Mouse (Mus musculus) hindbrain, embryonic 11.5 days (tissue): ENCODE data around the gene Fbxo8. TPM values are rescaled to one million over a fixed set of nuclear protein-coding genes. Genes with fewer than 3 reads are reported as not detected.

Experiments
- ATAC-seq: fragments of 200-750 bp; cut with Nextera tagmentation; 2 replicates; pipeline ENCODE4 v1.8.0; 2017; ENCODE audit warnings: mild to moderate bottlenecking, moderate TSS enrichment, moderate library complexity; ENCODE audit not compliant: low FRiP score
- DNase-seq: peaks from one replicate; pipeline ENCODE4 v3.0.0-alpha.2; 2015; ENCODE audit warnings: low spot score
- H3K27ac ChIP-seq: fragments of 300-500 bp; sonication (generic); 2 replicates; pipeline ENCODE4 v1.5.1; 2014; ENCODE audit warnings: mild to moderate bottlenecking, low read depth, low read length
- H3K27me3 ChIP-seq: fragments of 300-500 bp; sonication (generic); 2 replicates; pipeline ENCODE4 v1.6.1; 2014; ENCODE audit warnings: mild to moderate bottlenecking, low read length, moderate library complexity, mixed read lengths; ENCODE audit not compliant: control insufficient read depth, insufficient read depth
- H3K36me3 ChIP-seq: fragments of 300-500 bp; sonication (generic); 2 replicates; pipeline ENCODE4 v1.6.1; 2014; ENCODE audit warnings: mild to moderate bottlenecking, low read length, moderate library complexity, mixed read lengths; ENCODE audit not compliant: control insufficient read depth, insufficient read depth
- H3K4me1 ChIP-seq: fragments of 300-500 bp; sonication (generic); replicated peaks from 2 replicates; pipeline ENCODE4 v1.6.1; 2014; ENCODE audit warnings: low read length, mixed read lengths; ENCODE audit not compliant: control insufficient read depth, insufficient read depth
- H3K4me2 ChIP-seq: fragments of 300-500 bp; sonication (generic); replicated peaks from 2 replicates; pipeline ENCODE4 v1.6.1; 2014; ENCODE audit warnings: mild to moderate bottlenecking, low read depth, low read length
- H3K4me3 ChIP-seq: fragments of 300-500 bp; sonication (generic); 2 replicates; pipeline ENCODE4 v1.5.1; 2014; ENCODE audit warnings: low read depth, low read length
- H3K9ac ChIP-seq: fragments of 300-500 bp; sonication (generic); 2 replicates; pipeline ENCODE4 v1.6.1; 2014; ENCODE audit warnings: low read depth, low read length
- H3K9me3 ChIP-seq: fragments of 300-500 bp; sonication (generic); 2 replicates; pipeline ENCODE4 v1.6.1; 2016; ENCODE audit warnings: low read length; ENCODE audit not compliant: control insufficient read depth
- WGBS: fragments of 180-500 bp; shearing (Covaris S2); extraction: QIAGEN DNeasy Blood & Tissue Kit; methylation state at CpG from one replicate; pipeline ENCODE4 v1.1.7; 2014; 5-methylcytosine and 5-hydroxymethylcytosine counted together
- polyA plus RNA-seq: library from polyadenylated mRNA; unstranded; fragments of >200 nt; fragmentation: Nextera tagmentation; extraction: Ambion mirVana; gene quantifications from 2 replicates; pipeline ENCODE4 v1.2.1, GENCODE M21; 2014

Gene Fbxo8
- polyA plus RNA-seq = 40.1 and 44.4 TPM in 2 replicates

DNA sequence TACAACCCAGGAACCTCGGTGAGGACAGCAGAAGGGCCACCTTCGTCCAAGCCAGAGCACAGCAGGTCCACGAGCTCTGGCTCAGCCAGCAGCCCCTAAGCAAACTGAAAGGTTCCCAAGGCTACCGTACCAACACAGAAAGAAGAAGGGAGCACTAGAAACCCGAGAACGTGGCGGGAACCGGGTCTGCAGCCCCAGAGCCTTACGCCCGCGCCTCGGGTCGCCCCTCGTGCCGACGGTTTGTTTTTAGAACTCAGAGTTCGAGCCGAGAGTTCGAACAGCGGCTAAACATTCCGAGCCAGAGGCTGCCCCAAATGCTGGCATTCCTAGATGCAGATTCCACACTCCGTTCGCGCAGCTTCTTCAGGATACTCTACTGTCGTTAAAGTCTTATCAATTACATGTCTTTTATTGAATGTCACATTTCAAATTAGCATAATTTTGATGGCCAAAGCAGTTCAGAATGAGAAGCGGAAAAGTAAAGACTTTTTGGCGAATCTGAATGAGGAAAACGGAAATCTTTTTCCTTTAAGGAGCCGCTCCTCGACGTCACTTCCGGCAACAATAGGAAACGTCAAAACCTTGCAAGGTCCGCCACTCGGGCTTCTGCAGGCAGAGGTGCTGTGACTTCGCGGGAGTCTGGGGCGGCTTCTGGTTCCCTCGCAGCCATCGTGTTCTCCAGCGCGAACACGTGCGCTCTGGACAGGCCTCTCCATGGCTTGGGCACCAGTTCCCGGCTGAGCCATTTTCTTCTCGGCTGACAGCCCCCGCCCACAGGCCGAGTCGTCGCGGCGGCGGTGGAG, at the start of gene Fbxo8, which contains the start of gene Cep44:
TSS of gene Fbxo8 (plus strand) at position 533 of the 803 bp plus-strand sequence.
TSS of gene Cep44 (minus strand) at position 490 of the 803 bp plus-strand sequence.
- Histone ChIP-seq H3K9me3 (no peaks in the 10 kb centered on the region), H3K4me2 (peak within 1 kb of the TSS; percentile 61), H3K4me3 (peak within 1 kb of the TSS; percentile 85), H3K9ac (peak within 1 kb of the TSS; percentile 71), H3K4me1 (no peaks in the 10 kb centered on the region), H3K27ac (peak within 1 kb of the TSS; percentile 32), H3K27me3 (no peaks in the 10 kb centered on the region), H3K36me3 (no peaks in the 10 kb centered on the region)
- under 1% methylated on average over 53 of the region's 53 CpGs for WGBS
- peak; percentile 95 for ATAC-seq
- peak; percentile 90 for DNase-seq

- Histone ChIP-seq H3K4me3 (no peak overlapping the region), H3K4me1 (no peaks in the 10 kb centered on the region), H3K27ac (no peak overlapping the region), H3K9ac (no peak overlapping the region), H3K27me3 (no peaks in the 10 kb centered on the region), H3K4me2 (no peak overlapping the region), H3K9me3 (no peaks in the 10 kb centered on the region), H3K36me3 (no peaks in the 10 kb centered on the region)
- no peak for DNase-seq
- ATAC-seq = no peak
Measured at GRCm38 (mm10) chr8:56501911-56502310, 49.0 kb upstream of the Fbxo8 start.

DNA sequence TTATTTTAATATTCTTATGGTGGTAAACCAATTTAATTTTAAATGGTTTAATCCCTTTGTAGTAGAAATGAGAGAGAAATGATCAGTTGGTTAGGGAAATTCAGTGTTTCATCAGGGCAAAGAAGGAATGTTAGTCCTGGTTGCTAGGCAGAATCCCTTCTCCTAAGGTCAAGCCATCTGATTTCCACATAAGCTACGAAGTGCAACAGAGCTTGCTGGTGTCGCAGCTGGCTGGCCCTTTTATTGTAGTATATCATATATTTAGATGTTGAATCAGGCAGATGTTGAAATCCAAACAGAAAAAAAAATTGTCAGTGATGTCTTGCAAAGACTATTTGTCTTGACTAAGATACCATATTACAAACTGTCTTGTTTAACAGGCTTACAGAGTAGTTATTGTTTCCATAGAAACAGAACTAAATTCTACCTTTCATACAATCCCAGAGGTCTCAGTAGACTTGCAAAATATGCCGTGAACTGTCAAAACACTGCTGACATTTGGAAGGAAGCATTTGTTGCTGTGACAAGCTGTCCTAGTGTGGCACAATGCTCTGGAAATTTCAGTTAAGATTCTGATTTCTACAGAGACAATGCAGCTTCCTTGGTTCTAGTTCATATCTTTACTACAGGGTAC, 42.5 kb upstream of the Fbxo8 start:
- 75% methylated on average over 3 of the region's 3 CpGs for WGBS
- Histone ChIP-seq H3K4me1 (no peaks in the 10 kb centered on the region), H3K27ac (no peak overlapping the region), H3K4me3 (no peak overlapping the region), H3K9me3 (no peaks in the 10 kb centered on the region), H3K36me3 (no peaks in the 10 kb centered on the region), H3K27me3 (no peaks in the 10 kb centered on the region), H3K4me2 (no peak overlapping the region), H3K9ac (no peak overlapping the region)
- ATAC-seq (no peak), DNase-seq (no peak)

- Histone ChIP-seq H3K27me3 (no peaks in the 10 kb centered on the region), H3K27ac (no peak overlapping the region), H3K4me3 (no peak overlapping the region), H3K36me3 (no peaks in the 10 kb centered on the region), H3K4me1 (no peaks in the 10 kb centered on the region), H3K9ac (no peak overlapping the region), H3K4me2 (no peak overlapping the region), H3K9me3 (no peaks in the 10 kb centered on the region)
- WGBS = 88% methylated on average over 4 of the region's 4 CpGs
- no peak for ATAC-seq
- DNase-seq = no peak
Measured at GRCm38 (mm10) chr8:56508952-56509479, 41.9 kb upstream of the Fbxo8 start.

DNA sequence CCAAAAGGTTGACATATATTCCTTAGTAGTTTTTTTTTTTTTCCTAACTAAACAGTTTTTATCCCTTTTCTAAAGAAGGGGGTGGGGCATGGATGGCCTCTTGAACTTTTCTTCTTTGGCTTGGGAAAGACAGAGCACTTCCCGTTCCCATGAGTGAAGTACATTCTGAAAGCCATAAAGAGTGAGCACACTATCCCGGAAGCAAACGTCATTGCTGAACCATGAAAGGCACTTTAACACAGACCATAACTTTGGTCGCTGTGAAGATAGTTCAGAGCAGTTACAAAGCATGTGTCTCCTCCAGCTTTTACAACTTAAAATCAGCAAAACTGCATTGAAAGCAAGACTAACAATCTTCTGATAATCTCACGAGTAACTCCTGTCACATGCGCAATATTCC, 32.0 kb upstream of the Fbxo8 start:
- no peaks in the 10 kb centered on the region for H3K9me3 ChIP-seq

GRCm38 (mm10) chr8:56520249-56520648, 30.6 kb upstream of the Fbxo8 start:
- no peak overlapping the region for H3K4me3 ChIP-seq
- DNase-seq = no peak
- no peaks in the 10 kb centered on the region for H3K27me3 ChIP-seq
- H3K4me2 ChIP-seq = no peak overlapping the region
- ATAC-seq = no peak
- no peaks in the 10 kb centered on the region for H3K36me3 ChIP-seq
- H3K4me1 ChIP-seq = no peaks in the 10 kb centered on the region
- H3K27ac ChIP-seq = no peak overlapping the region
- H3K9ac ChIP-seq = no peak overlapping the region
- WGBS = 80% methylated on average over 2 of the region's 2 CpGs
- H3K9me3 ChIP-seq = no peaks in the 10 kb centered on the region

More for the DNA sequence above, 32.0 kb upstream of the Fbxo8 start:
- no peak overlapping the region for H3K4me2 ChIP-seq
- H3K9ac ChIP-seq = no peak overlapping the region
- WGBS = 82% methylated on average over 6 of the region's 6 CpGs
- no peak for DNase-seq
- H3K27me3 ChIP-seq = no peaks in the 10 kb centered on the region
- no peak overlapping the region for H3K27ac ChIP-seq
- H3K36me3 ChIP-seq = no peaks in the 10 kb centered on the region
- ATAC-seq = no peak
- H3K4me3 ChIP-seq = no peak overlapping the region
- H3K4me1 ChIP-seq = no peaks in the 10 kb centered on the region

GRCm38 (mm10) chr8:56521051-56521450, 29.8 kb upstream of the Fbxo8 start:
- no peak overlapping the region for H3K27ac ChIP-seq
- DNase-seq = no peak
- H3K9me3 ChIP-seq = no peaks in the 10 kb centered on the region
- no peaks in the 10 kb centered on the region for H3K27me3 ChIP-seq
- no peak overlapping the region for H3K4me3 ChIP-seq
- no peak overlapping the region for H3K9ac ChIP-seq
- no peaks in the 10 kb centered on the region for H3K4me1 ChIP-seq
- ATAC-seq = no peak
- no peaks in the 10 kb centered on the region for H3K36me3 ChIP-seq
- no peak overlapping the region for H3K4me2 ChIP-seq
- WGBS = 83% methylated on average over 4 of the region's 4 CpGs

DNA sequence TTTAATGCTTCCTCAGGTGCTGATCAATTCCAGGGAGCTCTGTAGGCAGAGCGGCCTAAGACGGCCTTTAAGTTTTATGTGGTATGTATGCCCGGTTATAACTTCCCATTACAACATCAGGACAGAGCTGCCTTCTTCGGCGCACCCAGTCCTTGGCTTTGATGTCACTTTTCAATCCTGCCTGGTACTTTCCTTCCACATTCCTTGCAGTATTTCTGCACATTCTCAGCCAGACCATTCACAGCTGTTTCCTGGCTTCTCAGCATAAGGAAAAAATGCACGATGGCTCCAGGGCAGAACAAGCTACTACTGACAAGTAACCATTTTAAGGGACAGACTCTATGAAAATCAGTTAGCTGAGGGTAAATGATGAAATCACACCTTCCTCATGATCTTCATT, 22.0 kb upstream of the Fbxo8 start:
- Histone ChIP-seq H3K27ac (no peak overlapping the region), H3K9me3 (no peaks in the 10 kb centered on the region), H3K4me2 (no peak overlapping the region), H3K27me3 (no peaks in the 10 kb centered on the region), H3K4me3 (no peak overlapping the region), H3K36me3 (no peaks in the 10 kb centered on the region), H3K9ac (no peak overlapping the region), H3K4me1 (no peaks in the 10 kb centered on the region)
- no peak for DNase-seq
- 89% methylated on average over 6 of the region's 6 CpGs for WGBS
- ATAC-seq = no peak
